Mouse (Mus musculus) heart, embryonic 11.5 days (tissue): ENCODE data around the gene Crb1. TPM values are rescaled to one million over a fixed set of nuclear protein-coding genes. Genes with fewer than 3 reads are reported as not detected.

Experiments used
- ATAC-seq: fragments of 200-750 bp; cut with Nextera tagmentation; replicated peaks from 2 replicates; pipeline ENCODE4 v1.8.0; 2017; ENCODE audit warnings: moderate library complexity; ENCODE audit not compliant: insufficient number of reproducible peaks, low FRiP score, low TSS enrichment
- H3K27ac ChIP-seq: fragments of 300-500 bp; sonication (generic); 2 replicates; pipeline ENCODE4 v1.5.1; 2014; ENCODE audit warnings: mild to moderate bottlenecking, low read depth, low read length
- H3K27me3 ChIP-seq: fragments of 300-500 bp; sonication (generic); 2 replicates; pipeline ENCODE4 v1.6.1; 2014; ENCODE audit warnings: mild to moderate bottlenecking, low read length, mixed read lengths; ENCODE audit not compliant: control insufficient read depth, insufficient read depth
- H3K36me3 ChIP-seq: fragments of 300-500 bp; sonication (generic); 2 replicates; pipeline ENCODE4 v1.6.1; 2014; ENCODE audit warnings: mild to moderate bottlenecking, low read length, moderate library complexity, mixed read lengths; ENCODE audit not compliant: control insufficient read depth, insufficient read depth
- H3K4me1 ChIP-seq: fragments of 300-500 bp; sonication (generic); 2 replicates; pipeline ENCODE4 v1.6.1; 2014; ENCODE audit warnings: low read length; ENCODE audit not compliant: control insufficient read depth, insufficient read depth
- H3K4me2 ChIP-seq: fragments of 300-500 bp; sonication (generic); 2 replicates; pipeline ENCODE4 v1.6.1; 2014; ENCODE audit warnings: mild to moderate bottlenecking, moderate library complexity
- H3K4me3 ChIP-seq: fragments of 300-500 bp; sonication (generic); 2 replicates; pipeline ENCODE4 v1.5.1; 2014; ENCODE audit warnings: low read depth, low read length
- H3K9ac ChIP-seq: fragments of 300-500 bp; sonication (generic); 2 replicates; pipeline ENCODE4 v1.6.1; 2014; ENCODE audit warnings: mild to moderate bottlenecking, low read depth, low read length, moderate library complexity
- H3K9me3 ChIP-seq: fragments of 300-500 bp; sonication (generic); replicated peaks from 2 replicates; pipeline ENCODE4 v1.6.1; 2016; ENCODE audit warnings: low read length; ENCODE audit not compliant: control insufficient read depth
- WGBS: fragments of 180-500 bp; shearing (Covaris S2); extraction: QIAGEN DNeasy Blood & Tissue Kit; methylation state at CpG from one replicate; pipeline ENCODE4 v1.1.7; 2014; ENCODE audit not compliant: insufficient replicate concordance; 5-methylcytosine and 5-hydroxymethylcytosine counted together
- polyA plus RNA-seq: library from polyadenylated mRNA; unstranded; fragments of >200 nt; fragmentation: Nextera tagmentation; extraction: Ambion mirVana; gene quantifications from 2 replicates; pipeline ENCODE4 v1.2.1, GENCODE M21; 2014

Gene Crb1
- polyA plus RNA-seq, 1 experiment from 2014 or later, result 0.07 TPM

DNA sequence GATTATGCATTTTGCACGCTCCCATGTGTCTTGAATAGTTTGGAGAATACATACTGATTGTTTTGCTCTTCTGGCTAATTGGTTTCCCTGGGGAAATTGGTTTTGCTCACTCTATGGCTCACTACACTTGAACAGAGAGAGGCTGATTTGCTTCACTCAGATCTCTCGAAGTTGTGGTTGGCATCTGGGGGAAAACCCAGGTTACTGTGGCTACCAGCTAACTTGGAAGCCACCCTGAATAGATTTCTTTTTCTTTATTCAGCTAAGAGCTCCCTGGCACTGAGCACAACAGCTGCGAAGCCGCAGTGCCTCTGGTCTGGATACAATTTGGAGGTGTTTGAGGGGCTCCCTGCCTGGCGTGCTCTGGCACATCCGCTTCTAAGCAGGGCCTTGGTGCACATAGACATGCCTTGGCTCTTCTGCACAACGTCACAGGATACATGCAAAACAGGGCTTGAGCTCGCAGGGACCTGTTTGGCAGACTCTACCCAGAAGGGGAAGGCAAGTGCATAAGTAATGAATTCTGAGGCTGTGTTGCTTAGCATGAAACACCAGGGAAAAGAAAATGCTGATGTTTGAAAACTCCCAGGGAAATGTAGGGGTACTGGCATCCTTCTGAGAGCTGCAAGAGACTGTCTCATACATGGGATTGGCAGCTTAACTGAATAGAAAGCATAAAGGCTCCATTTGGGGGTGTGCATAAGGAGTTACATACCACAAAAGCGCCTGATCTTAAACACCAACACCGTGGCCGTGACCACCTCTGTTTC, 30.1 kb downstream of the Crb1 start:
- 71% methylated on average over 11 of the region's 11 CpGs for WGBS
- Histone ChIP-seq H3K4me1 (no peaks in the 10 kb centered on the region), H3K4me2 (no peak overlapping the region), H3K9ac (no peak overlapping the region), H3K27me3 (no peaks in the 10 kb centered on the region), H3K9me3 (no peaks in the 10 kb centered on the region), H3K36me3 (no peaks in the 10 kb centered on the region), H3K27ac (no peak overlapping the region), H3K4me3 (no peak overlapping the region)
- ATAC-seq, result no peak

DNA sequence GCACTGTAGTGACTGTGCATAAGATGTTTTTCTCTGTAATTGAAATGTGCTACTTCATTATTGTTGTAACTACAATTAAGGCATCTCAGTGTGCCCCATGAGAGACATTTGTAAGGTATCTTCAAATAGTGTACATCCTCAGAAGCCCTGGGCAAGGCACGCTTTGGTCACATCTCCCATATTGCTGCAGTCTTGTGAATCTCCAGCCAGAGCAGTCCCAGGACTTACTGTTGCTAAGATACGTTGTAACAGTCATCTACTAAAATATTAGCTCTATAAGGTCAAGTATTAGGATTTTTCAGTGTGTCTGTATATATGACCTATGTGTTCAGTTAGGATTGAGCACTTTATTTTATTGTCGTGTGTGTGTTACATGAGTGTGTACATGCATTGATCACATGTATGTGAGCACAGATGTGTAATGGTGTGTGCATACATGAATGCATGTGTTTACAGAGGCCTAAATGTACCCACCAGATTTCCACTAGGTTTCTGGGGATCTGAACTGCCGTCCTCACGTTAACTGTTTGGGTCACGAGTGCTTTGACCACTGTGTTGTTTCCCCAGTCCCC, 30.8 kb downstream of the Crb1 start:
- ATAC-seq, result no peak
- 84% methylated on average over 6 of the region's 6 CpGs for WGBS
- H3K27ac ChIP-seq, result no peak overlapping the region
- no peaks in the 10 kb centered on the region for H3K9me3 ChIP-seq
- no peaks in the 10 kb centered on the region for H3K36me3 ChIP-seq
- no peak overlapping the region for H3K4me2 ChIP-seq
- no peaks in the 10 kb centered on the region for H3K4me1 ChIP-seq
- no peak overlapping the region for H3K4me3 ChIP-seq
- no peak overlapping the region for H3K9ac ChIP-seq
- H3K27me3 ChIP-seq, result no peaks in the 10 kb centered on the region

DNA sequence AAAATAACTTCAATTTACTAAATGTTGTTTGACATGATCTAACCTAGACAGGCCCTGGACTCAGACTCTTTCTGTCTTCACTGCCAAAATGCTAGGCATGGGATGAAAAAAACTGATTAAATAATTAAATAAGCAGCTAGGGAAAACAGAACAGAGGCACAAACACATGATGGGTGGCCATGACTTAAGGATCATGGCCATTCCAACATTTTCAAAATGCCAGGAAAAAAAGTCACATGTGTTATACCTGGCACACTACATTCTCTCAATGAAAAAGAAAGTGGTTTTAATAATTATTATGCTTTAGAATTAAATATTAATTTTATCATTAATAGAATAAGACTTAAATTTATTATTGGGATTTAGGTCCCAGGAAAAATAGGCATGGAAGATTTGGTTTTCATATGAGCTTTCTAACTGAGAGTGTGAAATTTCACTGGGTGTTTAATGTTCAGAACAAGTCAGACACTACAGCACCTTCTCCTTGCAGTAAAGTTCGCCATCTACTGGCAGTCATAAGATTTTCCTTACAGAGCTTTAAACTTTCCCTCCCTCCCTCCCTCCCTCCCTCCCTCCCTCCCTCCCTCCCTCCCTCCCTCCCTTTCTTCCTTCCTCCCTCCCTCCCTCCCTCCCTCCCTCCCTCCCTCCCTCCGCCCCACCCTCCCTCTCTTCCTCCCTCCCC, 36.6 kb downstream of the Crb1 start:
- no peak overlapping the region for H3K4me3 ChIP-seq
- H3K9me3 ChIP-seq, result no peaks in the 10 kb centered on the region
- no peaks in the 10 kb centered on the region for H3K4me1 ChIP-seq
- H3K27me3 ChIP-seq, result no peaks in the 10 kb centered on the region
- no peak overlapping the region for H3K4me2 ChIP-seq
- no peaks in the 10 kb centered on the region for H3K36me3 ChIP-seq
- no peak overlapping the region for H3K27ac ChIP-seq
- WGBS, result 0% methylated on average over 1 of the region's 2 CpGs
- ATAC-seq, result no peak
- no peak overlapping the region for H3K9ac ChIP-seq

DNA sequence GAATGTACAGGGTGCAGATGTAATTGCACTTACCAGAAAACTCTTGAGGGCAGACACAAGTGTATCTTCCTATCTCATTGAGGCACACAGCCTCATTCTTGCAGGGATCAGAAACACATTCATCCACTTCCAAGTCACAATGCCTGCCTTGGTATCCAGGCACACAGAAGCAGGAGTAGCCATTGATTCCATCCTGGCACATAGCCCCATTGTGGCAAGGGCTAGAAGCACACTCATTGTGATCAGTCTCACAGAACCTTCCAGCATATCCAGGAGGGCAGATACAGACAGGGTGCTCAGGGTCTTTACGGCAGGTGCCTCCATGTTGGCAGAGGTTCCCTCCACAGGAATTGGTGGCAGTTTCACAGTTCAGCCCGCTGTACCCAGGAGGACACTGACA, 39.9 kb downstream of the Crb1 start:
- H3K9me3 ChIP-seq, result no peaks in the 10 kb centered on the region
- H3K4me3 ChIP-seq, result no peak overlapping the region
- no peaks in the 10 kb centered on the region for H3K36me3 ChIP-seq
- H3K4me2 ChIP-seq, result no peak overlapping the region
- H3K9ac ChIP-seq, result no peak overlapping the region
- no peaks in the 10 kb centered on the region for H3K27me3 ChIP-seq
- ATAC-seq, result no peak
- no peaks in the 10 kb centered on the region for H3K4me1 ChIP-seq
- H3K27ac ChIP-seq, result no peak overlapping the region
- WGBS, result 68% methylated on average over 2 of the region's 2 CpGs

DNA sequence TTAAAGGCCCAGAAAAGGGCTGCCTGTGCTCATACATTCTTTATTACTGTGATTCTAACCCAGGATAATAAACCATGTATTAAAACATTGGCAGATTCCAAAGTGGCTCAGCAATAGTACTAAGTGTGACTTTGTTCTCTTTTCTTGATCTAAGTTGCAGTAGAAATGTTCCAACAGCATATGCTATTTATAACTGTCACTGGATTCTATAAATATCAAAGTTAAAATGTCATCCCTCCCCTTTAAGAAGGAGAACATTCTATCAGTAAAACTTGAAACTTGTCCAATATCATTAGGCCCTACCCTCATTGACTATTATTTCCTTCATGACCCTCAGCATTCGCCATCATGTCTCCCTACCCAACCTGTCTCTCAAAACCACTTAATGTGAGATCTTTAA, 48.1 kb downstream of the Crb1 start:
- no peaks in the 10 kb centered on the region for H3K36me3 ChIP-seq
- peaks cover 3% of the 10 kb centered on the region; the same call in 1 of the 2 replicates for H3K4me1 ChIP-seq
- H3K9me3 ChIP-seq, result no peaks in the 10 kb centered on the region
- no peaks in the 10 kb centered on the region for H3K27me3 ChIP-seq
- no peak for ATAC-seq
- 82% methylated on average over 1 of the region's 1 CpGs for WGBS
- no peak overlapping the region for H3K4me2 ChIP-seq
- no peak overlapping the region for H3K9ac ChIP-seq
- no peak overlapping the region for H3K27ac ChIP-seq
- no peak overlapping the region for H3K4me3 ChIP-seq

DNA sequence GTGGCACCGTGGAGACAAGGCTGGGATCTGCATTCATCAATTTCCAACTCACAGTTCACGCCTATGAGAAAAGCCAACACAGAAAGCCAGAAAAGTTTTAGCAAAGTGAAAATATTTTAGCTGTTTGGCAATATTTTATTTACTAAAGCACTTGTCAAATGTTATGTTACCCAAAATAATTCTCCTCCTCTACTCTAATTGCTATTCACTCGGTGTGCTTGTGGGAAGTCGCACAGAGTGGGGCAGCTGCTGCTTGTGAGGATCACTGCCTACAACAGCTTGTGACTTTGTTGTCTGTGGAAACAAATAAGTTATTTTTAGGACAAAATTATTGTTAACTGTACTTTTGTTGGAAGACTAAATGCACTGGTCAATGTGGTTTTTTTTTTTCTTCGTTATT, 48.6 kb downstream of the Crb1 start:
- WGBS, result 73% methylated on average over 5 of the region's 5 CpGs
- no peak overlapping the region for H3K4me3 ChIP-seq
- peaks cover 3% of the 10 kb centered on the region; the same call in 1 of the 2 replicates for H3K4me1 ChIP-seq
- no peaks in the 10 kb centered on the region for H3K9me3 ChIP-seq
- no peak overlapping the region for H3K4me2 ChIP-seq
- no peaks in the 10 kb centered on the region for H3K36me3 ChIP-seq
- no peak overlapping the region for H3K9ac ChIP-seq
- H3K27ac ChIP-seq, result no peak overlapping the region
- no peaks in the 10 kb centered on the region for H3K27me3 ChIP-seq
- ATAC-seq, result no peak

DNA sequence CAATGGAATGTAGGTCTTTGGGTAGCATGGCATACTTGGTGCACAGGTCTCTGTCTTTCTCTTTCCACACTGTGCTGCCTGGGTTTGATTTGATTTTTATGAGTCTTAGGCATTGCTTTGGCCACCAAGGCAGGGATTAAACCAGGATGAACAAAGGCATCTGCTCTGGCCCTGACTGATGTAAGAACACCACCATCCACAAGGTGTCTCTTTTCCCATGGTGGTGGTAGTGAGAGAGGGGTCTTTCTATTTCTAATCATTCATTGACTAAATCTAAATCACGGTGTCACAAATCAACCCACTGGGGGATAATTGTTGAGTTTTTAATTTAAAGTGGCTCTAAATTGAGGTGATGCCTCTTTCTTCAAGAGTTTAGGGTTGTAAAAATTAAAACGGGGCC, 51.5 kb downstream of the Crb1 start:
- no peaks in the 10 kb centered on the region for H3K9me3 ChIP-seq
- peaks cover 3% of the 10 kb centered on the region; the same call in 1 of the 2 replicates for H3K4me1 ChIP-seq
- H3K9ac ChIP-seq, result no peak overlapping the region
- H3K4me2 ChIP-seq, result no peak overlapping the region
- H3K27me3 ChIP-seq, result no peaks in the 10 kb centered on the region
- H3K36me3 ChIP-seq, result no peaks in the 10 kb centered on the region
- ATAC-seq, result no peak
- no peak overlapping the region for H3K4me3 ChIP-seq
- 66% methylated on average over 2 of the region's 2 CpGs for whole genome bisulfite sequencing
- no peak overlapping the region for H3K27ac ChIP-seq

DNA sequence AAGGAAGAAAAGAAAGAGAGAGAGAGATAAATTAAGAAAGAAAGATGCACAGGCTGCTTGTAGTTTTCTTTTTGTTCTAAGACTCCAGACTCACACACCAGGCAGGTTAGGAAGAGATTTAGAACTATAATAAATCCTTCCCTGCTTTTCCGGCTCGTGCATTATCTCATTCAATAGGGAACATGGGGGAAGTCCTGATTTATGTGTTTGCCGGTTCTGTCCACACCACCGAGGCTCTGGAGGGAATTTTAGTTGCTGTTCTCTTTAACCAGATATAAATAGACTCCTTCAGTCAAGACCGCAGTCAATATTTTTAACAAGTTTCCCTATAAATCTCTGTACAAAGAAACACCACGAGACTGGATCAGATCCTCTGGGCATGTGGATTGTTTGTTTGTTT, 57.1 kb downstream of the Crb1 start:
- ATAC-seq, result no peak
- Histone ChIP-seq H3K27me3 (no peaks in the 10 kb centered on the region), H3K9ac (no peak overlapping the region), H3K4me2 (no peak overlapping the region), H3K4me1 (no peaks in the 10 kb centered on the region), H3K4me3 (no peak overlapping the region), H3K27ac (no peak overlapping the region), H3K9me3 (no peaks in the 10 kb centered on the region), H3K36me3 (no peaks in the 10 kb centered on the region)
- 63% methylated on average over 6 of the region's 6 CpGs for WGBS
